Mouse (Mus musculus) cerebellum, adult (tissue): ENCODE measurements around the gene Fggy.

ENCODE experiments used
- ATAC-seq: cut with Nextera tagmentation; 2 replicates; pipeline ENCODE4 v1.9.2; 2017; ENCODE audit warnings: mild to moderate bottlenecking, moderate library complexity, mixed read lengths; ENCODE audit not compliant: insufficient number of reproducible peaks, low FRiP score, low TSS enrichment

The Fggy gene

GRCm38 (mm10) chr4:95884184-95885145 is 327.2 kb downstream of the Fggy start:
- no peak for ATAC-seq

- no peak for ATAC-seq
Observed at GRCm38 (mm10) chr4:95895199-95895754, 338.0 kb downstream of the Fggy start.

GRCm38 (mm10) chr4:95896571-95896970 is 339.3 kb downstream of the Fggy start:
- no peak for ATAC-seq

GRCm38 (mm10) chr4:95897236-95897874 is 340.0 kb downstream of the Fggy start:
- no peak for ATAC-seq

- no peak for ATAC-seq
Observed at GRCm38 (mm10) chr4:95898714-95899113, 341.4 kb downstream of the Fggy start.

- no peak for ATAC-seq
Observed at GRCm38 (mm10) chr4:95899926-95900712, 342.8 kb downstream of the Fggy start.

GRCm38 (mm10) chr4:95900815-95901214 is 343.5 kb downstream of the Fggy start:
- no peak for ATAC-seq

GRCm38 (mm10) chr4:95906141-95906540 is 348.8 kb downstream of the Fggy start:
- ATAC-seq = no peak

- no peak for ATAC-seq
Observed at GRCm38 (mm10) chr4:95909689-95910654, 352.7 kb downstream of the Fggy start.

GRCm38 (mm10) chr4:95913026-95913425 is 355.7 kb downstream of the Fggy start:
- no peak for ATAC-seq

GRCm38 (mm10) chr4:95915628-95916579 is 358.6 kb downstream of the Fggy start:
- ATAC-seq = no peak

GRCm38 (mm10) chr4:95917703-95918102 is 360.4 kb downstream of the Fggy start:
- ATAC-seq = no peak

- no peak for ATAC-seq
Observed at GRCm38 (mm10) chr4:95920448-95920847, 363.1 kb downstream of the Fggy start.

GRCm38 (mm10) chr4:95924210-95925184 is 367.2 kb downstream of the Fggy start:
- ATAC-seq = peak; percentile 52; the same call in 1 of the 2 replicates

GRCm38 (mm10) chr4:95928846-95929245 is 371.5 kb downstream of the Fggy start:
- no peak for ATAC-seq

- no peak for ATAC-seq
Observed at GRCm38 (mm10) chr4:95929936-95930335, 372.6 kb downstream of the Fggy start.

- ATAC-seq = no peak
Observed at GRCm38 (mm10) chr4:95931331-95931730, 374.0 kb downstream of the Fggy start.
